Mouse (Mus musculus) hindbrain, embryonic 11.5 days (tissue): Measurements from ENCODE around the gene Ago1. TPM values are rescaled to one million over a fixed set of nuclear protein-coding genes. Genes with fewer than 3 reads are reported as not detected.

Experiments
- ATAC-seq: fragments of 200-750 bp; cut with Nextera tagmentation; 2 replicates; pipeline ENCODE4 v1.8.0; 2017; ENCODE audit warnings: mild to moderate bottlenecking, moderate TSS enrichment, moderate library complexity; ENCODE audit not compliant: low FRiP score
- DNase-seq: peaks from one replicate; pipeline ENCODE4 v3.0.0-alpha.2; 2015; ENCODE audit warnings: low spot score
- H3K27ac ChIP-seq: fragments of 300-500 bp; sonication (generic); 2 replicates; pipeline ENCODE4 v1.5.1; 2014; ENCODE audit warnings: mild to moderate bottlenecking, low read depth, low read length
- H3K27me3 ChIP-seq: fragments of 300-500 bp; sonication (generic); 2 replicates; pipeline ENCODE4 v1.6.1; 2014; ENCODE audit warnings: mild to moderate bottlenecking, low read length, moderate library complexity, mixed read lengths; ENCODE audit not compliant: control insufficient read depth, insufficient read depth
- H3K36me3 ChIP-seq: fragments of 300-500 bp; sonication (generic); 2 replicates; pipeline ENCODE4 v1.6.1; 2014; ENCODE audit warnings: mild to moderate bottlenecking, low read length, moderate library complexity, mixed read lengths; ENCODE audit not compliant: control insufficient read depth, insufficient read depth
- H3K4me1 ChIP-seq: fragments of 300-500 bp; sonication (generic); replicated peaks from 2 replicates; pipeline ENCODE4 v1.6.1; 2014; ENCODE audit warnings: low read length, mixed read lengths; ENCODE audit not compliant: control insufficient read depth, insufficient read depth
- H3K4me2 ChIP-seq: fragments of 300-500 bp; sonication (generic); replicated peaks from 2 replicates; pipeline ENCODE4 v1.6.1; 2014; ENCODE audit warnings: mild to moderate bottlenecking, low read depth, low read length
- H3K4me3 ChIP-seq: fragments of 300-500 bp; sonication (generic); 2 replicates; pipeline ENCODE4 v1.5.1; 2014; ENCODE audit warnings: low read depth, low read length
- H3K9ac ChIP-seq: fragments of 300-500 bp; sonication (generic); 2 replicates; pipeline ENCODE4 v1.6.1; 2014; ENCODE audit warnings: low read depth, low read length
- H3K9me3 ChIP-seq: fragments of 300-500 bp; sonication (generic); 2 replicates; pipeline ENCODE4 v1.6.1; 2016; ENCODE audit warnings: low read length; ENCODE audit not compliant: control insufficient read depth
- WGBS: fragments of 180-500 bp; shearing (Covaris S2); extraction: QIAGEN DNeasy Blood & Tissue Kit; methylation state at CpG from one replicate; pipeline ENCODE4 v1.1.7; 2014; 5-methylcytosine and 5-hydroxymethylcytosine counted together
- polyA plus RNA-seq: library from polyadenylated mRNA; unstranded; fragments of >200 nt; fragmentation: Nextera tagmentation; extraction: Ambion mirVana; gene quantifications from 2 replicates; pipeline ENCODE4 v1.2.1, GENCODE M21; 2014

Gene Ago1
- polyA plus RNA-seq, 1 experiment from 2014 or later: 37.9 TPM

GRCm38 (mm10) chr4:126483874-126484273 is 15.5 kb upstream of the Ago1 start:
- no peak overlapping the region for H3K4me2 ChIP-seq
- H3K9ac ChIP-seq: no peak overlapping the region
- ATAC-seq (no peak), DNase-seq (no peak)
- no peaks in the 10 kb centered on the region for H3K27me3 ChIP-seq
- 91% methylated on average over 3 of the region's 3 CpGs for WGBS
- no peaks in the 10 kb centered on the region for H3K4me1 ChIP-seq
- no peak overlapping the region for H3K4me3 ChIP-seq
- no peaks in the 10 kb centered on the region for H3K9me3 ChIP-seq
- H3K36me3 ChIP-seq: no peaks in the 10 kb centered on the region
- H3K27ac ChIP-seq: no peak overlapping the region

DNA sequence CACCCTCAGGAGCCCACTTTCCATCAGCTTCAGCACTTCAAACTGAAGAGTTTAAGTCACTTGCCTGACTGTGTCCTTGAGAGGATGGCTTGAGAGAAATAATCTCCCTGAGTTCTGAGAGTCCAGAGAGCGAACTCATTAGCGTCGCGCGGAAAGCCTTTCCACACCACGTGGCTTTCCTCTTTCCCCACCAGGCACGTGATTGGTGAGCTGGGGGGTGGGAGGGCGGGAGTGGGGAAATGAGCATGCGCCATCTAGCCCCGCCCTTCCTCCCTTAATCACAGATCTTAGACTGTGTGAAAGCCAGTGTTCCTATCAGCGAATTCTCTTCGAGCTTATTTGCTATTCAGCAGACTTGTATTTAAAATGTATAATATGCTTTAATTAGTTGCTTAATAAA is 14.6 kb upstream of the Ago1 start:
- ATAC-seq: no peak
- H3K27me3 ChIP-seq: no peaks in the 10 kb centered on the region

DNA sequence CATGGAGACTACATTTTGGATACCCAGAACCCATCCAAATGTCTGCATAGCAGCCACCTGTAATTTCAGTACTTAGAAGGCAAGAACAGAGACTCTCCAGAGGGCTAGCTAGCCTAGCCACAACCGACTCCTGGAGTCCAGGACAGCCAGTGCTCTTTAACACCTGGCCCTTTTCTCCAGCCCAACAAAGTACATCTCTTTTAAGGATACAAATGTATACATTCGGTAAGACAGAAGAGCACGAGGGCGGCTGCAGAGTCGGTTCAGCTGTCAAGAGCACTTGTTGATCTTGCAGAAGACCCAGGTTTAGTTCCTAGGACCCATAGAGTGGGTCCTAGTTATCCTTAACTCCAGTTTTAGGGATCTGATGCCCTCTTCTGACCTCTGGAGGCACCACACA is 13.1 kb upstream of the Ago1 start:
- ATAC-seq (no peak), DNase-seq (no peak)
- H3K9ac ChIP-seq: no peak overlapping the region
- H3K4me1 ChIP-seq: no peaks in the 10 kb centered on the region
- H3K27me3 ChIP-seq: no peaks in the 10 kb centered on the region
- 95% methylated on average over 5 of the region's 5 CpGs for WGBS
- H3K36me3 ChIP-seq: no peaks in the 10 kb centered on the region
- no peak overlapping the region for H3K4me3 ChIP-seq
- no peaks in the 10 kb centered on the region for H3K9me3 ChIP-seq
- H3K4me2 ChIP-seq: no peak overlapping the region
- no peak overlapping the region for H3K27ac ChIP-seq

More for the DNA sequence above, 14.6 kb upstream of the Ago1 start:
- Histone ChIP-seq H3K4me3 (no peak overlapping the region), H3K27ac (no peak overlapping the region), H3K36me3 (no peaks in the 10 kb centered on the region), H3K4me2 (no peak overlapping the region), H3K9ac (no peak overlapping the region), H3K9me3 (no peaks in the 10 kb centered on the region), H3K4me1 (no peaks in the 10 kb centered on the region)
- 80% methylated on average over 12 of the region's 12 CpGs for WGBS
- no peak for DNase-seq

GRCm38 (mm10) chr4:126480288-126480687 is 11.9 kb upstream of the Ago1 start:
- no peak overlapping the region for H3K4me2 ChIP-seq
- no peak for ATAC-seq
- H3K27me3 ChIP-seq: no peaks in the 10 kb centered on the region
- no peaks in the 10 kb centered on the region for H3K9me3 ChIP-seq
- 81% methylated on average over 3 of the region's 3 CpGs for WGBS
- no peak overlapping the region for H3K4me3 ChIP-seq
- no peak for DNase-seq
- no peak overlapping the region for H3K9ac ChIP-seq
- H3K27ac ChIP-seq: no peak overlapping the region
- no peaks in the 10 kb centered on the region for H3K36me3 ChIP-seq
- no peaks in the 10 kb centered on the region for H3K4me1 ChIP-seq

GRCm38 (mm10) chr4:126473031-126473430 is 4.6 kb upstream of the Ago1 start:
- Histone ChIP-seq H3K4me2 (no peak overlapping the region), H3K27ac (no peak overlapping the region), H3K27me3 (no peaks in the 10 kb centered on the region), H3K4me1 (no peaks in the 10 kb centered on the region), H3K4me3 (no peak overlapping the region), H3K36me3 (no peaks in the 10 kb centered on the region), H3K9me3 (no peaks in the 10 kb centered on the region), H3K9ac (no peak overlapping the region)
- 54% methylated on average over 5 of the region's 5 CpGs for WGBS
- DNase-seq: peak; percentile 19
- ATAC-seq: no peak

DNA sequence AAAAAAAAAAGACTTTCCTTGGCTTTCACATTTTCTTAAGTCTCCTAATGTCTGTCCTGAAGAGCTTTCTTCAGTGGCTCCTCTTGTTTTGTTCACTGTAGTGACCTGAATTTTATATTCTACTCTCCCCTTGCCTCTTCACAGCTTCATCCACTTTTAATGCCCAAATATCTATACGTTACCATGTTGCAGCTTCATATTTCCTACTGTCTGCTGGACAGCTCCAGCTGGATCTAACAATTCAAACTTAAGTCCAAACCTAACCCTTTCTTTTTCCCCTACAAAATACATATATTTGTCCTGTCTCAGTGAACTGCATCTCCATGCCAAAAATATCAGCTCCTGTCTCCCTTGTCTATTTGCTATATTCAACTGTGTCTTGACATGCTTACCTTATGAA is 951 bp upstream of the Ago1 start:
- Histone ChIP-seq H3K4me1 (peaks cover 3% of the 10 kb centered on the region; the same call in 1 of the 2 replicates), H3K36me3 (no peaks in the 10 kb centered on the region), H3K9ac (no peak overlapping the region), H3K27ac (no peak overlapping the region), H3K9me3 (no peaks in the 10 kb centered on the region), H3K4me3 (no peak overlapping the region), H3K4me2 (no peak overlapping the region), H3K27me3 (no peaks in the 10 kb centered on the region)
- ATAC-seq: no peak
- DNase-seq: no peak
- 81% methylated on average over 1 of the region's 1 CpGs for WGBS

- H3K4me3 ChIP-seq: peak overlapping the region; percentile 82
- H3K4me2 ChIP-seq: peak overlapping the region; percentile 60
- peak overlapping the region; percentile 94 for H3K9ac ChIP-seq
- DNase-seq (no peak), ATAC-seq (no peak; the same call in 1 of the 2 replicates)
- H3K9me3 ChIP-seq: no peaks in the 10 kb centered on the region
- peak overlapping the region; percentile 95 for H3K27ac ChIP-seq
- 7% methylated on average over 8 of the region's 8 CpGs for WGBS
- peaks cover 5% of the 10 kb centered on the region; the same call in 1 of the 2 replicates for H3K4me1 ChIP-seq
- no peaks in the 10 kb centered on the region for H3K27me3 ChIP-seq
- H3K36me3 ChIP-seq: no peaks in the 10 kb centered on the region
Measured at GRCm38 (mm10) chr4:126468925-126469324, 542 bp upstream of the Ago1 start.

- peak; percentile 66 for ATAC-seq
- H3K4me3 ChIP-seq: peak overlapping the region; percentile 82
- peak overlapping the region; percentile 95 for H3K27ac ChIP-seq
- no peaks in the 10 kb centered on the region for H3K27me3 ChIP-seq
- under 1% methylated on average over 22 of the region's 25 CpGs for WGBS
- no peaks in the 10 kb centered on the region for H3K36me3 ChIP-seq
- peaks cover 9% of the 10 kb centered on the region; the same call in 1 of the 2 replicates for H3K4me1 ChIP-seq
- H3K9me3 ChIP-seq: no peaks in the 10 kb centered on the region
- H3K4me2 ChIP-seq: peak overlapping the region; percentile 60
- peak overlapping the region; percentile 94 for H3K9ac ChIP-seq
- peak; percentile 86 for DNase-seq
Measured at GRCm38 (mm10) chr4:126467721-126468284, 580 bp downstream of the Ago1 start.

DNA sequence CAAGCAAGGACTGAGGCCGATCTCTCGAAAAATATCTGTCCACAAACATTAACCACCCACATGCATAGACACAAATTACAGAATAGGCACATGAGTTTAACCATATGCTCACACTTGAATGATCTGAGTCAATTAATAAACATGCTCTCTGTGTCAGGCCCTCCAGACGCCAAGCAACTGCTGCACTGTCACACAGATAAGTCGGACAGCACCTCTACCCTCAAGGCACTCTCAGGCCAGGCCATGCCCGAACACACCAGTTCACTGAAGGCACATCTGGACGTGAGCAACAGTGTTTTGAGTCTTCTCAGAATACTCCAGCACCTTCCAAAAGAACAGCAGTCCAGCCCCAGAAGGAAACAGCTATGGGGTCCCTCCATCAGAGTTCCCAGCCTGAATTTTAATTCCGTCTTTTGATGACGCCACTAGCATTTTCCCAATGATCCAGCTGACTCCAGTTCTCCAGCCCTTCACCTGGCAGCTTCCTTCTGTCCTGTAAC is 2.1 kb downstream of the Ago1 start:
- H3K9me3 ChIP-seq: no peaks in the 10 kb centered on the region
- H3K4me2 ChIP-seq: peak overlapping the region; percentile 60
- H3K4me1 ChIP-seq: peaks cover 9% of the 10 kb centered on the region; the same call in 1 of the 2 replicates
- no peaks in the 10 kb centered on the region for H3K36me3 ChIP-seq
- 16% methylated on average over 8 of the region's 8 CpGs for WGBS
- DNase-seq (peak; percentile 52), ATAC-seq (peak; percentile 29; the same call in 1 of the 2 replicates)
- H3K27me3 ChIP-seq: no peaks in the 10 kb centered on the region
- peak overlapping the region; percentile 61 for H3K9ac ChIP-seq
- peak overlapping the region; percentile 82 for H3K4me3 ChIP-seq
- H3K27ac ChIP-seq: peak overlapping the region; percentile 95
